Mouse (Mus musculus): ENCODE measurements around the gene Apoa2. TPM values are rescaled to one million over a fixed set of nuclear protein-coding genes. Genes with fewer than 3 reads are reported as not detected.

Apoa2 gene
- total RNA-seq (2015; ENCODE audit: low replicate concordance) (not detected in 2 replicates), total RNA-seq (2017; ENCODE audit: low replicate concordance) (not detected in 2 replicates)

DNA sequence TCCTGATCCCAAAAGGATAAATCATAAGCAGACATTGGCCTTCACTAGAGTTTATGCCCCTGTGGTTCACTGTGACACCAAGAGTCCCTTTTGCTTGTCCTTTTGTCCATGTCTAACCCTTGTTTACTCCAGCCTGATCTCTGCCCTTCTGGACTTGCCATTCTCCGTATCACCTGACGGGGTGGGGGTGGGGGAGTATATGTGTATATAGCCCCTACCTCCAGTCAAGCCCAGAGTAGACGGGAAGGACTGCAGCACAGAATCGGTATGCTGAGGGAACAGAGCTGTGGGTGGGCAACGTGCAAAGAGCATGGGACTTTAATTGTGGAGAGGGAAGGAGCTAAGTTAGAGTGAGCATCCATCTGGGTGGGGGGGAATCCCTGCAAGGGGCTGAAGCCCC lies at the start of gene Apoa2:
Apoa2 (plus strand) TSS at position 198 of the 400 bp plus-strand sequence.
- ATAC-seq (replicated peaks; ENCODE audit: low FRiP score, poor library complexity, severe bottlenecking) = no peak

DNA sequence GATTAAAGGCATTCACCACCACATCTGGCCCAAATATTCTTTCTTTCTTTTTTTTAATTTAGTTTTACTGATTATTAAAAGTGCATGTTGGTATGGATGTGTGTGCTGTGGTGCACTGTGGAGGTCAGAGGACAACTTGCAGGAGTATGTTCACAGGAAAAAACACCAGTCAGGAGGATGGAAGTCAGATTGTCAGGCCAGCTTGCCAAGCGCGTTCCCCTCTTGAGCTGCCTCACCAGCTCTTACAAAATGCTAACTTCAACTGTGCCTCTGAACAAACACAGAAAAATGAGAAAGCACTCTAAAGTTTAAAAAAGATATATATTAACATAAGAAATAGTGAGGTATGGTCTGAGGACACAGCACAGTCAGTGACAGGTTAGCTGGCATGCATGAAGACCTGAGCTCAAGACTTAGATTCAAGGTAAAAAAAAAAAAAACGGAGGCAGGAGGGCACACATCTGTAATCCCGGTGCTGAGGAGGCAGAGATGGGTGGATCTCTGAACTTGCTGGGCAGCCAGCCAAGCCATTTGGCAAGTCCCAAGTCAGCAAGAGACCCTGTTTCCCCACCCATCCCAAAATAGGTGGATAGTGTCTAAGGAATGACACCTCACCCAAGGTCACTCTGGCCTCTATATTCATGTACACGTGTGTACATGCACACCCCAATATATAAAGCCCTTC lies 45.2 kb upstream of the Apoa2 start:
- no peak for ATAC-seq (replicated peaks; ENCODE audit: low FRiP score, poor library complexity, severe bottlenecking)

DNA sequence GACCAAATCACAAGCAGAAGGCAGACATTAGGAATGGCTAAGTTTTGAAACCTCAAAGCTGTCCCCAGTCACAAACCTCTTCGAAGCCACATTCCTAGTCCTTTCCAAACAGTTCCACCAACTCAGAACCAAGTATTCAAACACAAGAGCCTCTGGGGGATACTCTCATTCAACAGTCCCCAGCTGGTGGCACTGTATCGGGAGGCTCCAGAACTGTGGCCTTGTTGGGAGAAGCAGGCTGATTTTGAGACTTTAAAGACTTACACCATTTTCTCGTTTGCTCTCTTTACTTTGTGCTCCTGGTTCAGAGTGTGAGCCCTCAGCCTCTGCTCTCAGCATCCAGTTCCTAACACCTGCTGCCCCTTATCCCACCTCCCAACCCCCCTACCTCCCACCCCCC lies 41.8 kb upstream of the Apoa2 start:
- no peak for ATAC-seq (replicated peaks; ENCODE audit: low FRiP score, poor library complexity, severe bottlenecking)

GRCm38 (mm10) chr1:171183620-171184019 lies 41.2 kb upstream of the Apoa2 start:
- no peak for ATAC-seq (replicated peaks; ENCODE audit: low FRiP score, poor library complexity, severe bottlenecking)

DNA sequence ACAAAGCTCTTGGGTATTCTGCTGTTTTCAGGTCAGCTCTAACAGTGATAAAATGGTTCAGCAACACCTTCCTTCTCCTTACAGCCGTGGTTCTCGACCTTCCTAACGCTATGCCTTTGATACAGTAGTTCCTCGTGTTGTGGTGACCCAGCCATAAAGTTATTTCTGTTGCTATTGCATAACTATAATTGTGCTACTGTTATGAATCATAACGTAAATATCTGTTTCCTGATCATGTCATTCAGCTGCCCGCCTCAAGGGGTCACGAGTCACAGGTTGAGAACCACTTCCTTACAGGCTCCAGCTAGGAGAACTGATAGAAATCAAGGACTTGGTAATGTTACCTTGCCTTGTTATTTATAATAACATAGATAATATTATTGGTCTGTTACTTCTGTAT lies 40.5 kb upstream of the Apoa2 start:
- no peak for ATAC-seq (replicated peaks; ENCODE audit: low FRiP score, poor library complexity, severe bottlenecking)

DNA sequence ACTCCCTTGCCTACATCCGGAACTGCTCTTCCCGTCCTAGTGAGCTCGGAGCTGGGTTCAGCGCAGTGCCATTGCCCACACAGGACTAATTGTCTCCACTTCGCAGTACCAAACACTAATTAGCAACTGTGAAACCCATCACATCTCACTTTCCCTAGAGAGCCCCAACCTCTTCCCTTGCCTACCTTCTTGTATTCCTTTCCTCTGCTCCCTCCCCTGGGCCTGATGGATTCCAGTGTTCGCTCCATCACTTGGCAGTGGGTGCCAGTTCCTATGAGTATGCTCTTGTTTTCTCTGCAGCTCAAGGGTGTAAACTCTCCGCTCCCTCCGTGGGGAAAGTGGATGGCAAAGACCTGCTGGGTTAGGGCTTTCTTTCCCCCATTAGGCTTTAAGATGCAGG lies 39.2 kb upstream of the Apoa2 start:
- no peak for ATAC-seq (replicated peaks; ENCODE audit: low FRiP score, poor library complexity, severe bottlenecking)

DNA sequence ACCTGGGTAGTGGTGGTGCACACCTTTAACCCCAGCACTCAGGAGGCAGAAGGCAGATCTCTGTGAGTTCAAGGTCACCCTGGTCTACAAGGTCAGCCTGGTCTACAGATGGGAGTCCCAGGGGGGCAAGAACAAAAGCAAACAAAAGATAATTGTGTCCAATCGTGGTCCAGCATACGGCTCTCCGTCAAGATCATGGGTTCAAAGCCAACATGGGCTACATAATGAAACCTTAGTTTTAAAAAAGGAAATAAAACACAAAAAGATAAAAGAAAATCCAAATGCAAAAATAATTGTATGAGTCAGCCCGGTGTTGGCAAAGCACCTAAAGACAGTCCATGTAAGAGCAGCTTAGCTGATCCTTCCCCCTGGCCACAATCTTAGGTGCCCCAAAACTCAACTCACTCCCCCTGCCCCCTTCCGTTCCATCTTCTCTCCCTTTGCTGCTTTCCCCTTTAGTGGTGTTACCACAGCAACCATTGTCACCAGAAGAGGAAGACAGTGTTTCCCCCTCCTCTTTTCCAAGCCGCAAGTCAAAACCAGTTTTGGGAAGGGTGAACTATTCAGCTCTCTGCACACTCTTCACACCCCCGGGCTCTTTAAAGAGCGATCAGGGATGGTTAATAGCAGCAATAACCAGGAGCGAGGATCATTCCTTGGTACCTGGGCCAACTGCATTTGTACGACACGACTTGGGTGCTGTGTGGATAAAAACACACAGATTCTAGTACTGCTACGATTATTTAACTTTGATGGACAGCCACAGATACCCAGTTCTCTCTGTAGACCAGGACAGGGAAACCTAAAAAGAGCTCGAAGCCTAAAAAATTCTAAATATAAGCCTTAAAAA lies 36.8 kb upstream of the Apoa2 start:
- no peak for ATAC-seq (replicated peaks; ENCODE audit: low FRiP score, poor library complexity, severe bottlenecking)

DNA sequence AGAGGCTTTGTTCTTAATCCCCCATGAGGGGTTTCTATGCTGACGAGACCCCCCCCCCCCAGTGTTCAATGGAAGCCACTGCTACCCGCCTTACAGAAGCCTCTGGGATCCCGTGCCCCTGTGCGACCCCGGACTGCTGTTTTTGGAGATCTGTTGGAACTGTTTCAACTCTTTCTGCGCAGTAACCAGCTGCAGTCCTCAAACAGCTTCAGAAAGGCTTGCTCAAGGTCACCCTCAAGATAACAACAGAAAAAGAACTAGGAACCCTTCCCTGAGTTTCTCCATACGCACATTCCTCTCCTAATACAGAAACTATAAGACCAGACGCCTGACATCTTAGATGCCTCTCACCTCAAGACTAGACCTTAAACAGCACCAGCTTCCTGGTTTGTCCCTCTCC lies 35.8 kb upstream of the Apoa2 start:
- ATAC-seq (replicated peaks; ENCODE audit: low FRiP score, poor library complexity, severe bottlenecking) = no peak

DNA sequence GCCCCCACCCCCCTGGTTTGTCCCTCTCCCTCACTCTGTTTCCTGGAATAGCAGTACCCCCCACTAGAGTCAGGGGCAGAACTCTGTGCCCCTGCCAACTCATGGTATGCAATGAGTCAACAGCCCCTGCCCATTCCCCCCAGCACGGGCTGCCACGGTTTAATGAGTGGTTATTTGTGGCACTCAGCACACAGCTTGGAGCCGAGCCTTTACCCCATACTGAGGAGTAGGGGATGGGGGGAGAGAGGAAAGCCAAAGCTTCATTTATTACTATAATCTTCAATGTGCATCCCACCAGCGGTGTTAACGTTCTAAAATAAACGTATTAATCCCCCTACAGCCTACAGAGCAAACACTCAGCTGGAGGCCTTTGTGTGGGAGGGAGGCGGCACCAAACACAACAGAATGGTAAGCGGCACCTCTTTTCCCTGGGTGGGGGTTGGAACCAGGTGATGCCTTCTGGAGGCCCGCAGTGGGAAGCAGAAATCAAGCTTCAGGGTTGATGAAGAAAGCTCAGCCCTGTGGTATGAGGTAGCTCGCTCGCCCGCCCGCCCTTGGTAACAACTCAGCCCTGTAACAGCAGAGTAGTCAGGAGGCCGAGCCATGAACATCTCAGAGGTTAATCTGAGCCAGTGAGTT lies 35.3 kb upstream of the Apoa2 start:
- ATAC-seq (replicated peaks; ENCODE audit: low FRiP score, poor library complexity, severe bottlenecking) = no peak

DNA sequence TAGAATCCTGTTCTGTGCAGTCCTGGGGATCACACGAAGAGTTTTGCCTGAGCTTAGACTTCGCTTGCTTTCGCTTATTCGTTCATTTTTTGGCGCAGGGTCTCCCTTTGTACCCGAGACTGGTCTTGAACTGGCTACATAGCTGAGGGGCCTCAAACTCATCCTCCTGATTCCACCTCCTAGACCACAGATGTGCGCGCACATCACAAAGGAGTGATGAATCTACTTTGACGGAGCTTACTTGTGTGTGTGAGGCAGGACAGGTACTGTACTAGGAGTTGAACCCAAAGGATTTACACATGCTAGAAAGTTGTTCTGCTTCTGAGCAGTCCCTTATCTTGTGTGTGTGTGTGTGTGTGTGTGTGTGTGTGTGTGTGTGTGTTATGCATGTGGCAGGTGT lies 34.0 kb upstream of the Apoa2 start:
- ATAC-seq (replicated peaks; ENCODE audit: low FRiP score, poor library complexity, severe bottlenecking) = no peak

DNA sequence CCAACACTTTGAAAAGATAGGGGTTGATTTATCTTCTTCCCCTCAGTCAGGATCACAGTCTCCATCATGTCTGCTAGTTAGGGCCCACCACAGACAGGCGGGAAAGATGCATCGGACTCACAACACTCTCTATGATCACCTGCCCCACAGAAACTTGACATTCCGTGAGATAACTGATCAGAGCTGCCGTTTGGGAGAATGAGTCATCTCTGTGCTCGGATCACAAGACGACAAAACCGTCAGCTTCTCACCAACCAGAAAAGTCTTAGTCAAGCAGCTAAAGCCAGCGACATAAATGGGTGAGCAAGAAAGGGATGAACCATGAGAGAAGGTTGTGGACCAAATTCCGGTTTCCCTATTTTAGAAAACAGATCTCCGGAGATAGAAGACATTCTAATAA lies 32.6 kb upstream of the Apoa2 start:
- ATAC-seq (replicated peaks; ENCODE audit: low FRiP score, poor library complexity, severe bottlenecking) = no peak

GRCm38 (mm10) chr1:171193093-171193840 lies 31.6 kb upstream of the Apoa2 start:
- no peak for ATAC-seq (replicated peaks; ENCODE audit: low FRiP score, poor library complexity, severe bottlenecking)

- no peak for ATAC-seq (replicated peaks; ENCODE audit: low FRiP score, poor library complexity, severe bottlenecking)
These were observed 30.7 kb upstream of the Apoa2 start for GRCm38 (mm10) chr1:171193911-171194830.

- ATAC-seq (replicated peaks; ENCODE audit: low FRiP score, poor library complexity, severe bottlenecking) = no peak
These were observed 29.6 kb upstream of the Apoa2 start for GRCm38 (mm10) chr1:171195046-171195822.

DNA sequence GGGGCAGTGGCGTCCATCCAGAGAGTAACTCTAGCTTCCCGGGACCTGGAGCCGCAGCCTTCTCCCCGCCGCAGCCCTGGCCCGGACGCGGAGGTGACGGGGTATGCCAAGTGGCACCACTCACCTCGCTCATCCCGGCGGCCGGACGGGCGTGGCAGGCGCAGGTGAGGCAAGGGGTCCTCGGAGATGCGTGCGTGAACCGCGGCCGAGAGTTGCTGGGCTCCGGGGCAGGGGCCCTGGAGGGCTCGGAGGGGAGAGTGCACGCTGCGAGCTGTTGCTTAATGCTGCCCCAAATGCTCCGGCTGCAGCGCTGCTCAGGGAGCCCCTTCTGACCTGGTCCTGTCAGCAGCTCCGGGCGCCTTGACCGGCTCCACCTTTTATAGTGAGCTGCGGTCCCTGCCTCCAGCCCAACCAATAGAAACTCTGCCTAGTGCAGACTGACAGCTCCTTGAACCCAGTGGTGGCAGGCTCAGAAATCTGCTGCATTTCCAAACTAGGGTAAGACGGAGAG lies 28.9 kb upstream of the Apoa2 start, which contains the start of gene Pcp4l1:
Pcp4l1 (minus strand) TSS at position 382 of the 511 bp plus-strand sequence.
- ATAC-seq (replicated peaks; ENCODE audit: low FRiP score, poor library complexity, severe bottlenecking) = no peak

GRCm38 (mm10) chr1:171199532-171199931 lies 25.3 kb upstream of the Apoa2 start:
- ATAC-seq (replicated peaks; ENCODE audit: low FRiP score, poor library complexity, severe bottlenecking) = no peak

- ATAC-seq (replicated peaks; ENCODE audit: low FRiP score, poor library complexity, severe bottlenecking) = no peak
These were observed 24.1 kb upstream of the Apoa2 start for GRCm38 (mm10) chr1:171200769-171201168.

All from erythroblast, adult 5-6 weeks (primary cell).